Mouse (Mus musculus): ENCODE results near the gene Hddc3.

- TF ChIP-seq CTCF (conservative IDR thresholded peaks at IDR 0.05; ENCODE audit: low read length) (no peak), NANOG (IDR thresholded peaks at IDR 0.05; ENCODE audit: borderline replicate concordance, low read length) (no peak)
Observed at GRCm38 (mm10) chr7:80394600-80394999, 51.7 kb downstream of the Hddc3 start.
